Mouse (Mus musculus): Measurements from ENCODE around the gene Olfr62. TPM values are rescaled to one million over a fixed set of nuclear protein-coding genes. Genes with fewer than 3 reads are reported as not detected.
A peak's percentile ranks its signal among the peaks of the same experiment; 100 is the strongest.

Olfr62 gene
- total RNA-seq (2021): not detected

- DNase-seq (ENCODE audit: extremely low spot score in 1 of 2, low spot score in 1 of 2): no peak
Observed at GRCm38 (mm10) chr4:118658652-118659051, at the start of gene Olfr62. Gene Olfr62 (plus strand): TSS chr4:118658952.

GRCm38 (mm10) chr4:118609836-118610235 lies 48.9 kb upstream of the Olfr62 start:
- no peak for DNase-seq (ENCODE audit: extremely low spot score in 1 of 2, low spot score in 1 of 2)

GRCm38 (mm10) chr4:118612619-118613018 lies 46.1 kb upstream of the Olfr62 start:
- DNase-seq (ENCODE audit: extremely low spot score in 1 of 2, low spot score in 1 of 2): peak; percentile 13 to 31

GRCm38 (mm10) chr4:118615412-118615811 lies 43.3 kb upstream of the Olfr62 start:
- no peak for DNase-seq (ENCODE audit: extremely low spot score in 1 of 2, low spot score in 1 of 2)

- peak; percentile 78 to 79 for DNase-seq (ENCODE audit: extremely low spot score in 1 of 2, low spot score in 1 of 2)
Observed at GRCm38 (mm10) chr4:118620279-118620966, 38.3 kb upstream of the Olfr62 start, which contains the start of the genes Cfap57 and Ebna1bp2. Gene Cfap57 (minus strand): TSS chr4:118620777. Gene Ebna1bp2 (plus strand): TSS chr4:118620799.

- DNase-seq (ENCODE audit: extremely low spot score in 1 of 2, low spot score in 1 of 2): no peak
Observed at GRCm38 (mm10) chr4:118620967-118621320, 37.8 kb upstream of the Olfr62 start.

- no peak for DNase-seq (ENCODE audit: extremely low spot score in 1 of 2, low spot score in 1 of 2)
Observed at GRCm38 (mm10) chr4:118621781-118622180, 37.0 kb upstream of the Olfr62 start.

- DNase-seq (ENCODE audit: extremely low spot score in 1 of 2, low spot score in 1 of 2): no peak
Observed at GRCm38 (mm10) chr4:118630261-118630660, 28.5 kb upstream of the Olfr62 start.

- peak in 1 of 2 experiments; percentile 9 for DNase-seq (ENCODE audit: extremely low spot score in 1 of 2, low spot score in 1 of 2)
Observed at GRCm38 (mm10) chr4:118642346-118643190, 16.2 kb upstream of the Olfr62 start.

GRCm38 (mm10) chr4:118645234-118645633 lies 13.5 kb upstream of the Olfr62 start:
- peak; percentile 51 to 82 for DNase-seq (ENCODE audit: extremely low spot score in 1 of 2, low spot score in 1 of 2)

- no peak for DNase-seq (ENCODE audit: extremely low spot score in 1 of 2, low spot score in 1 of 2)
Observed at GRCm38 (mm10) chr4:118687086-118687485, 28.3 kb downstream of the Olfr62 start.

GRCm38 (mm10) chr4:118692412-118692973 lies 33.7 kb downstream of the Olfr62 start, which contains the start of gene Olfr1342:
Gene Olfr1342 (minus strand): TSS chr4:118692756.
- DNase-seq (ENCODE audit: extremely low spot score in 1 of 2, low spot score in 1 of 2): no peak

GRCm38 (mm10) chr4:118693812-118694211 lies 35.1 kb downstream of the Olfr62 start:
- DNase-seq (ENCODE audit: extremely low spot score in 1 of 2, low spot score in 1 of 2): no peak

GRCm38 (mm10) chr4:118703223-118703622 lies 44.5 kb downstream of the Olfr62 start, which contains the start of gene Olfr1341:
Gene Olfr1341 (plus strand): TSS chr4:118703523.
- no peak for DNase-seq (ENCODE audit: extremely low spot score in 1 of 2, low spot score in 1 of 2)

GRCm38 (mm10) chr4:118708086-118708485 lies 49.3 kb downstream of the Olfr62 start:
- DNase-seq (ENCODE audit: extremely low spot score in 1 of 2, low spot score in 1 of 2): no peak

- DNase-seq (ENCODE audit: extremely low spot score in 1 of 2, low spot score in 1 of 2): no peak
Observed at GRCm38 (mm10) chr4:118711656-118712055, 52.9 kb downstream of the Olfr62 start.

Other genes starting within 250 kb of the Olfr62 start
- gene Szt2, start 249.7 kb upstream of the Olfr62 start, total RNA-seq (2021): 10 to 100 TPM; 31.3 to 41.2 TPM
- 10 to 100 TPM; 58.8 to 63.2 TPM for gene Med8, start 249.6 kb upstream of the Olfr62 start, total RNA-seq (2021)
- 10 to 100 TPM; 29.5 to 30.3 TPM for gene Elovl1, start 230.9 kb upstream of the Olfr62 start, total RNA-seq (2021)
- 1 to 10 TPM; 1.1 to 1.5 TPM for gene Cdc20, start 221.6 kb upstream of the Olfr62 start, total RNA-seq (2021)
- under 1 TPM in 1 of 2 experiments, not detected in 1; 0.34 TPM for gene Mpl, start 201.4 kb upstream of the Olfr62 start, total RNA-seq (2021)
- 1 to 10 TPM; 7.0 to 8.1 TPM for gene Tie1, start 168.9 kb upstream of the Olfr62 start, total RNA-seq (2021)
- gene 2610528J11Rik, start 132.0 kb upstream of the Olfr62 start, total RNA-seq (2021): not detected
- gene Tmem125, start 114.9 kb upstream of the Olfr62 start, total RNA-seq (2021): 10 to 100 TPM; 10.4 to 12.3 TPM
- under 1 TPM; 0.47 to 0.71 TPM for gene Cfap57, start 38.2 kb upstream of the Olfr62 start, total RNA-seq (2021)
- 10 to 100 TPM; 56.0 to 65.6 TPM for gene Ebna1bp2, start 38.2 kb upstream of the Olfr62 start, total RNA-seq (2021)
- gene Olfr1342, start 33.8 kb downstream of the Olfr62 start, total RNA-seq (2021): not detected
- not detected for gene Olfr1341, start 44.6 kb downstream of the Olfr62 start, total RNA-seq (2021)
- gene Olfr1340, start 61.2 kb downstream of the Olfr62 start, total RNA-seq (2021): not detected
- not detected for gene Olfr1339, start 73.2 kb downstream of the Olfr62 start, total RNA-seq (2021)
- not detected for gene Olfr1338, start 99.8 kb downstream of the Olfr62 start, total RNA-seq (2021)
- gene Olfr1337, start 123.6 kb downstream of the Olfr62 start, total RNA-seq (2021): not detected
- not detected for gene Olfr1335, start 151.0 kb downstream of the Olfr62 start, total RNA-seq (2021)
- not detected for gene Olfr1333, start 177.3 kb downstream of the Olfr62 start, total RNA-seq (2021)
- gene Olfr1331, start 205.7 kb downstream of the Olfr62 start, total RNA-seq (2021): not detected
- gene Olfr1330, start 229.6 kb downstream of the Olfr62 start, total RNA-seq (2021): not detected